Mouse (Mus musculus): ENCODE results near the gene Olfr390. TPM values are rescaled to one million over a fixed set of nuclear protein-coding genes. Genes with fewer than 3 reads are reported as not detected.

The Olfr390 gene
- polyA plus RNA-seq (2015; fragmentation: Nextera tagmentation; extraction: Ambion mirVana), result not detected in 2 replicates

DNA sequence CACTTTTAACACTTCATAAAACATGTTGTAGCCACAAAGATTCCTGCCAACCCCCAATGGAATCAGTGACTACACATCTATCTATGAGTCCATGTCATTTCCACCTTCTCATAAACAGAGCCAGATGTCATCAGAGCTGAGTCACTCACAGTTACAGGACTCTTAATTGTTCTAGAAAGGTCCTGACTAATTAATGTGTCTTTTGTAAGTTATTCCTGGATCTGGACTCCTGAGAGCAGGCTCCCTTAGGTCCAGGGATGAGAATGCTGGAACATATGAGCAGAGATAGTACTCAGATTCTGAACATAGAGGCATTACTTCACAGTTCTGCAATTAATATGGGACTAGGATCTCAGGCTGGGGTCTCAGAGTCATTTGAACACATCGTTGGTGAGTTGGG lies at the start of gene Olfr390:
Olfr390 (plus strand) TSS at position 301 of the 400 bp plus-strand sequence.
- Histone ChIP-seq H3K36me3 (replicated peaks) (no peaks in the 10 kb centered on the region), H3K4me3 (replicated peaks) (no peak within 1 kb of the TSS), H3K4me1 (replicated peaks) (no peaks in the 10 kb centered on the region), H3K27ac (replicated peaks) (no peak within 1 kb of the TSS), H3K4me2 (no peak within 1 kb of the TSS), H3K9ac (no peak within 1 kb of the TSS), H3K27me3 (no peaks in the 10 kb centered on the region), H3K9me3 (replicated peaks) (no peaks in the 10 kb centered on the region)
- WGBS (ENCODE audit: insufficient replicate concordance), result 44% methylated on average over 1 of the region's 1 CpGs
- ATAC-seq (ENCODE audit: insufficient read depth), result no peak

DNA sequence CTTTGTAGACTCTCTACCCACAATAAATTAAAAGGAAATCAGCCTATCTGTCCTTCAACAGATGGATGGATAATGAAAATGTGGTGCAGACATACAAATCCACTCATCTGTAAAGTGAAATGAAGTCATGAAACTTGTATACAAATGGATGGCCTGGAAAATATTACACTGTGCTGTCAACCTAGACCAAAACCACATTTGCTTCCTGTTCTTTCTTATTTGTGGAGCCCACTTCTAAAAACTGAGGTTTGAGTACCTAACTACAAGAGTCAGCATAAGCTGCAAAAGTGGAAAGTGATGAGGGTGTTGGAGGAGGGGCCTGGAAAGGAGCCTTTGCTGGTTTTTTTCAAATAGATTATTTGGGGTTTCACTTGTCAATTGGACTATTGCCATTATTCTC lies 23.6 kb upstream of the Olfr390 start:
- no peak for ATAC-seq (ENCODE audit: insufficient read depth)
- Histone ChIP-seq H3K4me2 (no peak overlapping the region), H3K27ac (replicated peaks) (no peak overlapping the region), H3K36me3 (replicated peaks) (no peaks in the 10 kb centered on the region), H3K4me1 (replicated peaks) (no peaks in the 10 kb centered on the region), H3K9me3 (replicated peaks) (no peaks in the 10 kb centered on the region), H3K4me3 (replicated peaks) (no peak overlapping the region), H3K9ac (no peak overlapping the region), H3K27me3 (no peaks in the 10 kb centered on the region)

DNA sequence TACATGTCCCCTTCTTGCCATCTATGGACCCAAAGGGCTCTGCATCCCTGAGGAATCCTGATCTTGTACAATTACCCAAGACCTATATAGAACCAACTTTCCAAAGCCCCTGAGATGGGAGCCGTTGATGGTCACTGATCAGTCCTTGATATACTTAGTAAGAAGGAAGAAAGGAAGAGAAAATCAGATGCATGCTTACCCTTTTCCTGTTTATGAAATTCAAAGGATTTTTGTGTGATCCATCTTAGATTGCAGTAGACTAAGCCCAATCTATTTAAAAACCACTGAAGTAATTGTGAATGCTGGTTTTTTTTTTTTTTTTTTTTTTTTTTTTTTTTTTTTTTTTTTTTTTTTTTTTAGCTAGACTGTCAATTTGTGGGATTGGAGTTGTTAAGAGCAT lies 2.2 kb upstream of the Olfr390 start, which contains the start of gene Olfr389:
Olfr389 (minus strand) TSS at position 101 of the 400 bp plus-strand sequence.
- Histone ChIP-seq H3K4me1 (replicated peaks) (no peaks in the 10 kb centered on the region), H3K9me3 (replicated peaks) (no peaks in the 10 kb centered on the region), H3K27ac (replicated peaks) (no peak within 1 kb of the TSS), H3K9ac (no peak within 1 kb of the TSS), H3K36me3 (replicated peaks) (no peaks in the 10 kb centered on the region), H3K4me3 (replicated peaks) (no peak within 1 kb of the TSS), H3K27me3 (no peaks in the 10 kb centered on the region), H3K4me2 (no peak within 1 kb of the TSS)
- ATAC-seq (ENCODE audit: insufficient read depth), result no peak
- 72% methylated on average over 1 of the region's 1 CpGs for WGBS (ENCODE audit: insufficient replicate concordance)

DNA sequence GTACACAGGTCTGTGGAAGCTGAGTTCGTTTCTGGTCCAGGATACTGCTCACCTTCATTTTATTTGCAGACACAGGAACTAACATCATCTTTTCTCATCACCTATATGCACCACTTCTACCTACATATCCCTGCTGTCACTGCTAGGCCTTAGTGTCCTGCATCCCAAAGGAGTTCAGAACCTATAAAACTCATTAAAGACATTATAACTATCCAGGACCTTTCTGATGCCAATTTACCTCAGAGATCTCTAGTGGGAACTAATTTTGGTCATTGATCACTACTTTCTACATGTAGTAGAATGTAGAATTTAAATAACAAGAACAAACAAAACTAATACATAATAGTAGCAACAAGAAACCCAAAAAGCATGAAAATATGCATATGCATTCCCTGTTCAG lies 20.2 kb downstream of the Olfr390 start, which contains the start of gene Olfr391-ps:
Olfr391-ps (minus strand) TSS at position 101 of the 400 bp plus-strand sequence.
- H3K9me3 ChIP-seq (replicated peaks), result no peaks in the 10 kb centered on the region
- H3K4me2 ChIP-seq, result no peak within 1 kb of the TSS
- no peaks in the 10 kb centered on the region for H3K27me3 ChIP-seq
- no peak within 1 kb of the TSS for H3K9ac ChIP-seq
- H3K4me3 ChIP-seq (replicated peaks), result no peak within 1 kb of the TSS
- H3K27ac ChIP-seq (replicated peaks), result no peak within 1 kb of the TSS
- H3K36me3 ChIP-seq (replicated peaks), result no peaks in the 10 kb centered on the region
- no peak for ATAC-seq (ENCODE audit: insufficient read depth)
- WGBS (ENCODE audit: insufficient replicate concordance), result 5% methylated on average over 1 of the region's 1 CpGs
- H3K4me1 ChIP-seq (replicated peaks), result no peaks in the 10 kb centered on the region

DNA sequence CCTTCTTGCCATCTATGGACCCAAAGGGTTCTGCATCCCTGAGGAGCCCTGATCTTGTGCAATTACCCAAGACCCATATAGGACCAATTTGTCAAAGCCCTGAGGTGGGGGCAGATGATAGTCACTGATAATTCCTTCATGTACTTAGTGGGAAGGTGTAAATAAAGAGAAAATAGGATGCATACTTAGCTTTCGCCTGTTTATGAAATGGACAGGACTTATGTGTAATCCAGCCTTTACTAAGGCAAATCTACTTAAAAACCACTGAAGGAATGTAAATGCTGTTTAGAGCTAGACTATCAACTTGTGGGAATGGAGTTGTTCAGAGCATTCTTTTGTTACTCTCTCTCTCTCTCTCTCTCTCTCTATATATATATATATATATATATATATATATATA lies 34.2 kb downstream of the Olfr390 start, which contains the start of gene Olfr392:
Olfr392 (minus strand) TSS at position 101 of the 400 bp plus-strand sequence.
- Histone ChIP-seq H3K9me3 (replicated peaks) (no peaks in the 10 kb centered on the region), H3K27me3 (no peaks in the 10 kb centered on the region), H3K4me2 (no peak within 1 kb of the TSS), H3K4me1 (replicated peaks) (no peaks in the 10 kb centered on the region), H3K27ac (replicated peaks) (no peak within 1 kb of the TSS), H3K4me3 (replicated peaks) (no peak within 1 kb of the TSS), H3K9ac (no peak within 1 kb of the TSS), H3K36me3 (replicated peaks) (no peaks in the 10 kb centered on the region)
- no peak for ATAC-seq (ENCODE audit: insufficient read depth)
- WGBS (ENCODE audit: insufficient replicate concordance), result 77% methylated on average over 1 of the region's 1 CpGs

Other genes with a start within 250 kb of the Olfr390 start
- not detected in 2 replicates for gene Olfr385, start 190.0 kb upstream of the Olfr390 start, polyA plus RNA-seq (2015; fragmentation: Nextera tagmentation; extraction: Ambion mirVana)
- gene Olfr384, start 184.4 kb upstream of the Olfr390 start, polyA plus RNA-seq (2015; fragmentation: Nextera tagmentation; extraction: Ambion mirVana), result not detected in 2 replicates
- gene Zfp735, start 94.2 kb upstream of the Olfr390 start, polyA plus RNA-seq (2015; fragmentation: Nextera tagmentation; extraction: Ambion mirVana), result not detected in 2 replicates
- not detected in 2 replicates for gene Olfr389, start 2.3 kb upstream of the Olfr390 start, polyA plus RNA-seq (2015; fragmentation: Nextera tagmentation; extraction: Ambion mirVana)
- not detected in 2 replicates for gene Olfr391-ps, start 20.1 kb downstream of the Olfr390 start, polyA plus RNA-seq (2015; fragmentation: Nextera tagmentation; extraction: Ambion mirVana)
- not detected in 2 replicates for gene Olfr392, start 34.1 kb downstream of the Olfr390 start, polyA plus RNA-seq (2015; fragmentation: Nextera tagmentation; extraction: Ambion mirVana)
- gene Olfr393, start 68.5 kb downstream of the Olfr390 start, polyA plus RNA-seq (2015; fragmentation: Nextera tagmentation; extraction: Ambion mirVana), result not detected in 2 replicates
- not detected in 2 replicates for gene Olfr394, start 107.8 kb downstream of the Olfr390 start, polyA plus RNA-seq (2015; fragmentation: Nextera tagmentation; extraction: Ambion mirVana)
- gene Olfr395, start 126.3 kb downstream of the Olfr390 start, polyA plus RNA-seq (2015; fragmentation: Nextera tagmentation; extraction: Ambion mirVana), result not detected in 2 replicates
- not detected in 2 replicates for gene Olfr23, start 153.7 kb downstream of the Olfr390 start, polyA plus RNA-seq (2015; fragmentation: Nextera tagmentation; extraction: Ambion mirVana)
- gene Olfr397, start 177.9 kb downstream of the Olfr390 start, polyA plus RNA-seq (2015; fragmentation: Nextera tagmentation; extraction: Ambion mirVana), result not detected in 2 replicates
- gene Olfr398, start 207.4 kb downstream of the Olfr390 start, polyA plus RNA-seq (2015; fragmentation: Nextera tagmentation; extraction: Ambion mirVana), result not detected in 2 replicates